Mouse (Mus musculus) kidney, adult 9 months (tissue): ENCODE results near the gene Fmn2.

Experiments used
- DNase-seq: peaks from one replicate; pipeline ENCODE4 v3.0.0; 2022

Gene Fmn2

DNA sequence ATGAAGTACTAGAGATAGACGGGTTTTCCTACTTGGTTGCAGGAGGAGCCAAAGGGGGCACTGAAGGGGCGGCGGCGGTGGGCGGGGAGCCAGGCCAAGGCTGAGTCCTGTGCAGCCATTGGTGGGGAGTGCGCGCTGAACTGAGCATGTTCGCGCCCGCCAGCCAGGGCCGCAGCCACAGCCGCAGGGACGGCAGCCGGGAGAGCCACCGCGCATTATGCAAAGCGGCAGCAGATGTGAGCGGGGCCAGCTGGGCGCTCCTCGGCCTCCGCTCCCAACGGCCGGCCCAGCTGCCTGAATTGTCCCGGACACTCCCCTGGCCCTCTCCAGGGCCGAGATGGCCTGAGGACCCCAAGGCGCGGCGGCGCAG, at the start of gene Fmn2:
TSS of gene Fmn2 (plus strand) at position 165 of the 370 bp plus-strand sequence.
- DNase-seq = no peak

DNA sequence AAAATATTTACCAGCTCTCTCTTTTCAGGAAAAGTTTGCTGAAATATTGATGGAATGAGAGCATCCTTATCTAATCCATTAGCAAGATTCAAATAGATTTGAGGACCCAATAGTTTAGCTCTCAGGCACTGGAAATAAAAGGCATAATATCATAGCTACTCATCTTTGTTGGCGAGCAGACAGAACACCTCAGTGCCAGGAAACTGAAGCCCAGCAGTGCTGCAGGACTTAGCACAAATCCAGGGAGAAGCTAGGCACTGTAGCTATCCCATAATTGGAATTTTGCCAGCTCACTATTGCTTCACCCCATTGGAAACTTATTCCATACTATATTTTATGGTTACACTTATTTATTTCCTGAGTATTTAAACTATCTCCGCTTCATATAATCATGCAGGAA, 46.5 kb upstream of the Fmn2 start:
- DNase-seq = no peak

DNA sequence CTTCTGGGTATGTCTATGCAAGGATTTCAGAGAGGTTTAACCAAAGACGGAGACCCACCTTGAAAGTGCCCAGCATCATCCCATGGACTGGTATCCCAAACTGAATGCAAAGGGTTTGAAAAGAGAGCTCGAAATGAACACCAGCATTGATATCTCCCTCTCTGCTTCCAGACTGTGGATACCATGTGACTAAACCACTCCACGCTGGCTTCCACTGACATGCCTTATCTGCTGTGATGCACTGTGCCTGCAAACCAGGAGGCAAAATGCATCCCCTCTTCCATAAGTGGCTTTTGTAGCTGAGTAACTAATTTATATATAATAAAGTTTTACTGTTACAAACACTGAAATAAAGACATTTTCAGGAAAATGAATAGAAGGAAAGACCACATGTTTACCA, 36.2 kb upstream of the Fmn2 start:
- DNase-seq = no peak

DNA sequence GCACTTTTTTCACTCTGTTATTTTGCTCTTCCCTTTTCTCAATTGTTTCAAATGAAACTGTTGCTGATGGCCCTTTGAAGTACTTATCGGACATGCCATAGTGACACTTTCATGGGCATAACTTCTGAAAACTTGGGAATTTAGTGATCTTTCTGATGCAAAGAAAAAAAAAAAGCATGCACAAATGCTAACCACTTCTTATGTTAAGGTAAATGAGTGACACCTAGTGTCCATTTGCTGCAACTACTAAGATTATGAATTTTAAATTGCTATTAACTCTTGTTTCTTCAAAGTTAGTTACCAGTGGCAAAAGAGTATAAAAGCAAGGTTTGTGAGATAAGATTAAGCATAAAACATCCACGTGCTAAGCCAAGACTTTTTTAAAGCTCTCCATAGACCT, 35.4 kb upstream of the Fmn2 start:
- DNase-seq = peak; percentile 26

DNA sequence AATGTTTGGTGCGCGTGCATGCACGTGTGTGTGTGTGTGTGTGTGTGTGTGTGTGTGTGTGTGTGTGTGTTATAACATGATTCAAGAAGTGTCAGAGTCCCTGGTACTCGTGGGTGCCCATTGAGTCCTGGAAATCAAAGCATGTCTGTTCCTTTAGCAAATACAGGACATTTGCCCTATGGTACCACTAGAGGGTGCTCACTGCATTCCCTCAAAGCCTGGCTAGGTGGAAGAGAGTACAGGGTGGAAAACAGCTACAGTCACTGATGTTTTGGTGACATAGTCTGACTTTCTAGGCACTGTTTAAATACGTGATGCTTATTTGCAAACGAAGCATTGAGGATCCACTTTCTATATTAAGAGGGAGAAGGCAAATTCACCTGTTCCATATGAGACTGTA, 31.9 kb upstream of the Fmn2 start:
- DNase-seq = peak; percentile 35

DNA sequence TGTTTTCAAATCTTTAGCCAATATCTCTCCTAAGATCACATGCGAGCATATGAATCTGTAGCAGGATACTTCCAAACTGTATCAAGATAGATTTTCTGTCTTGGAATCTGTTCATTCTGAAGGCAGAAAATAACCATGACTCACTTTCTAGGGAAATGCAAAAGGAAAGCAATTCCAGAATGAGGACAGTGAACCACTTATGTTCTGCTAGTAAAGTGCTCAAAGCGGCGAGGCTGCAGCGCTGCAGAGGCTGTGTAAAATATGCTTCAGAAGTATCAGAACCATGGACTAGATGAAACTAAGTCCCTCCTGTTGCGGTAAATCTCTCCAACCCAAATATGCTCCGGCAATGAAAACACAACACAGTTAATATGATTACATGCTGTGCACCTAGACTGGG, 19.1 kb upstream of the Fmn2 start:
- DNase-seq = no peak

DNA sequence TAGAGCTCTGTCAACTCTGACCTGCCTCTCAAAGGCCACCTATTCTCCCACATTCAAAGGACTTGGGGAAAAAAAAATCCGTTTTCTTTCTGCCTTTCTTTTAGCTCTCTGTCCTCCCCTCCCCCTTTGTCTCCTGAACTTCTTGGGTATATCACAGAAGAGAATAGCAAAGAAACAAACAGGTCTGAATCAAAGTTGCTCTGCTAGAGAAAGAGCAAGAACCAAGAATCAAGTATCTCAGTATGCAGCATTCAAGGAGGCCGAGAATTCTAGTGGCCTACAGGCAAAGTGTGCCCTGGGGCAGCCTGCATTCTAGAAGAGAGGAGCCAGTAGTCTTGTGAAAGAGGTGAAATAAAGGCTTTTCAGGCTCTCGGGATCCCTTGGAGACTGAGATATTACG, 1.6 kb upstream of the Fmn2 start:
- no peak for DNase-seq

DNA sequence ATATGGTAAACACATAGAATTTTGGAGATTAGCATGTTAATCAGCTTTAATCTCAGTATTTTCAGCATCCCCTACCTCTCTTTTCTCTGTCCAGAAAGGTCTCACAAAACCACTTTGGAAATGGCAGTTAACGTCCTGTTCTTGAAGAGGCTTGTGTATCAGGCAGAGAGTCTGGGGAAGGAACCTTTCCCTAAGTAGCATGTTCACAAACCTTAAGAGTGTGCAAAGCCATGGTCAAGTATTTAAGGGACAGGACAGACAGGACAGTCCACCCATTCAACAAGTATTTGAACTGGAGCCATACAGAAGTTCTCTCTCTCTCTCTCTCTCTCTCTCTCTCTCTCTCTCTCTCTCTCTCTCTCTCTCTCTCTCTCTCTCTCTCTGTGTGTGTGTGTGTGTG, 614 bp upstream of the Fmn2 start:
- DNase-seq = no peak

DNA sequence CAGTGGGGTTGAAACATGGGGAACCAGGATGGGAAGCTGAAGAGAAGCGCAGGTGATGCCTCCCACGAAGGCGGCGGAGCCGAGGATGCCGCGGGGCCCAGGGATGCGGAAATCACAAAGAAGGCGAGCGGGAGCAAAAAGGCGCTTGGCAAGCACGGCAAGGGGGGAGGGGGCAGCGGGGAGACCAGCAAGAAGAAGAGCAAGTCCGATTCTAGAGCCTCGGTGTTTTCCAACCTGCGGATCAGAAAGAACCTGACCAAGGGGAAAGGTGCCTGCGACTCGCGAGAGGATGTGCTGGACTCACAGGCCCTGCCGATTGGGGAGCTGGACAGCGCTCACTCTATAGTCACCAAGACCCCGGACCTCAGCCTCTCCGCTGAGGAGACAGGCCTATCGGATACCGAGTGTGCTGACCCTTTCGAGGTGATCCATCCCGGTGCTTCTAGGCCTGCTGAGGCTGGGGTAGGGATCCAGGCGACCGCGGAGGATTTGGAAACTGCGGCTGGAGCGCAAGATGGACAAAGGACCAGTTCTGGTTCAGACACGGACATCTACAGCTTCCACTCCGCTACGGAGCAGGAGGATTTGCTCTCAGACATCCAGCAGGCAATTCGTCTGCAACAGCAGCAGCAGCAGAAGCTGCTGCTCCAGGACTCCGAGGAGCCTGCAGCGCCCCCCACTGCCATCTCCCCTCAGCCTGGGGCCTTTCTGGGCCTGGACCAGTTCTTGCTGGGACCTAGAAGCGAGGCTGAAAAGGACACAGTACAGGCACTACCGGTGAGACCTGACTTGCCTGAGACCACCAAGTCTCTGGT, 613 bp downstream of the Fmn2 start:
- no peak for DNase-seq

DNA sequence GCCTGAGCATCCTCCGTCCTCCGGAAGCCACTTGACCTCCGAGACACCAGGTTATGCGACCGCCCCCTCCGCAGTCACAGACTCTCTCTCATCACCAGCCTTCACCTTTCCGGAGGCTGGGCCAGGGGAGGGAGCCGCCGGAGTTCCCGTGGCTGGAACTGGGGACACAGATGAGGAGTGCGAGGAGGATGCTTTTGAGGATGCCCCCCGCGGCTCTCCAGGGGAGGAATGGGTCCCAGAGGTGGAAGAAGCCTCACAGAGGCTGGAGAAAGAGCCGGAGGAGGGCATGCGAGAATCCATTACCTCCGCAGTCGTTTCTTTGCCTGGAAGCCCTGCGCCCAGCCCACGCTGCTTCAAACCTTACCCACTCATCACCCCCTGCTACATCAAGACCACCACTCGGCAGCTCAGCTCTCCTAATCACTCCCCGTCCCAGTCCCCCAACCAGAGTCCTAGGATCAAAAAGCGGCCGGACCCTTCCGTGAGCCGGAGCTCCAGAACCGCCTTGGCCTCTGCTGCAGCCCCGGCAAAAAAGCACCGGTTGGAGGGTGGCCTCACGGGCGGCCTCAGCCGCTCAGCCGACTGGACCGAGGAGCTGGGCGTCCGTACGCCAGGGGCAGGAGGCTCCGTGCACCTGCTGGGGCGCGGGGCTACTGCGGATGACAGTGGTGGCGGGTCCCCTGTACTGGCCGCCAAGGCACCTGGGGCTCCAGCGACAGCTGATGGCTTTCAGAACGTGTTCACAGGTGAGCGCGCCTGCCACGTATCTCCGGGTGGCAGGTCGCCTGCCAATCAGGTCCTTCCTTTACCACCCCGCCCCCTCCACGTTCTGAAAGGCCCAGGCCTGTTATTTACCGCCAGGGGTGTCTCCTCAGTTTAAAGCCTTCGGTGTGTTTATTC, 1.5 kb downstream of the Fmn2 start:
- DNase-seq = peak; percentile 2

DNA sequence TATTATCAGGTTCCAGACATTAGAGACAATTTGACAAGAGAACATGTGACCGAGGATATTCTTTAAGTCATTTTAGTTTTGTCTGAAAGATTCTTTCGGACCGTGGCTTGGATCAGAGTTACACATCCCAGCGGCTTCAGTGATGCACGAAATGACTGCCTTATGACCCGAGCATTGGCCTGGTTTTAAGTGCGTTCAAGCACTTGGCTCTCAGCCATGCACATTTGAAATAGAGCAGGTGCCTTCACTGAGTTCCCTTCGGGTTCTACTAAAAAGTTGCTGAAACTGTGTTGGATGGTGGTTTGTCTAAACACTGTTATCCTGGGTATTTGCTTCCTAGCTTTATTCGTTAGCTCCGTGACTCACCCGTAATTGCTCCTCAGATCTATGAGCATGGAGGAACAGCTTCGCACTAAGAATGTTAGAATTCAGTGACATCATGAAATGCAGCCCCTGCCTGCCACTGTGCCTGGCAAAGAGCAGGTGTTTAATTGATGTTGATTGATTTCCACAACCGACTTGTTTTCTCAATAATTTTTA, 7.0 kb downstream of the Fmn2 start:
- DNase-seq = peak; percentile 2

DNA sequence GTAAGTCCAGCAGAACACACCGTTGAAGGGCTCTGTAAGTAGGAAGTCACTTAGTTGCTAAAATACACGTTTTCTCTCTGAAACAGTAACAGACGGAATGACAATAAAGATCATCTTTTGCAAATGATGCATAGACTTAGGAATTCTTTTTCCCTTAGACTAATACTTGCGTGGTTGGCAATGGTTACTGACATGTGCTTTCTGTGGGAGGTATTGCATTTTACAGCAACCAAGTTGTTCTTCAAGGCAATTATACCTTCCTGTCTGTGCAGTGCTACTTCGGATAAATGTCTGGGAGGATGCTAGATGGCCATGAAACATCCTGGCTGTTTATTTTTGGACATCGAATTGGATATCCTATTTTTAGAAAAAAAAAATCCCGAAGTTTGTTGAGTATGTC, 11.8 kb downstream of the Fmn2 start:
- DNase-seq = no peak

DNA sequence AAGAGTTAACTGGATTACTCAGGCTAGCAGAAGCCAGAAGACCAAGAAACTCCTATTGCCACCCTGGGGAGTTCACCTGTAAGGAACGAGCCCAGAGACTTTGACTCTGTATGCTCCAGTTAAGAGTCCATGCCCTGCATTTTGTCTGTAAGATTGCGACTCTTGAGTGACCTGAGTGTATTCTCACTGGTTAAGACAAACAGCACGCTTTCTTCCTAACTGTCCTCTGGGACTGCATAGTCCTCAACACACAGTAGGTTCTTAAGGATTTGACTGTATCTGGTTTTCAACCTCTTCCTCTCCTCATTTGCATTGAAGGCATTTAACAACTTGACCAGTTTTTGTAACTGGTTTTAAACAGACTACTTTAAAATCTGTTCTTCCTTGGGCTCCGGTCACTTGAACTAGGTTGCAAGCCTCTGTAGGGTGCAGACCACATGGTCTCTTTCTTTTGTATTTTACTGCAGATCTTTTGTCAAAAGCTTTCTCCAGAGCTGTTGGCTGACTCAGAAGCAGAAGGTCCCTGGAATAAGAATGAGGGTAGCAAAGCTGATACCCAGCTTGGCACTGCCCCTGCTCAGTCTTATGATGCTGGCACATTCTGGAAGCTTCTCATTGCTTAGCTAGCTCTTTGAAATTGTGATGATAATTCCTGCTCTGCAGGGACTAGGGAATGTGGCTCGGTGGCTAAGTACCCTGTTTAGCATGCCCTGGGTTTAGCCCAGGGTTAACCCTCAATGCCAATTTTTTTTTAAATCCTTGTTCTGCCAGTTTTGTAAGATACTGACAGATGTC, 20.5 kb downstream of the Fmn2 start:
- DNase-seq = no peak

DNA sequence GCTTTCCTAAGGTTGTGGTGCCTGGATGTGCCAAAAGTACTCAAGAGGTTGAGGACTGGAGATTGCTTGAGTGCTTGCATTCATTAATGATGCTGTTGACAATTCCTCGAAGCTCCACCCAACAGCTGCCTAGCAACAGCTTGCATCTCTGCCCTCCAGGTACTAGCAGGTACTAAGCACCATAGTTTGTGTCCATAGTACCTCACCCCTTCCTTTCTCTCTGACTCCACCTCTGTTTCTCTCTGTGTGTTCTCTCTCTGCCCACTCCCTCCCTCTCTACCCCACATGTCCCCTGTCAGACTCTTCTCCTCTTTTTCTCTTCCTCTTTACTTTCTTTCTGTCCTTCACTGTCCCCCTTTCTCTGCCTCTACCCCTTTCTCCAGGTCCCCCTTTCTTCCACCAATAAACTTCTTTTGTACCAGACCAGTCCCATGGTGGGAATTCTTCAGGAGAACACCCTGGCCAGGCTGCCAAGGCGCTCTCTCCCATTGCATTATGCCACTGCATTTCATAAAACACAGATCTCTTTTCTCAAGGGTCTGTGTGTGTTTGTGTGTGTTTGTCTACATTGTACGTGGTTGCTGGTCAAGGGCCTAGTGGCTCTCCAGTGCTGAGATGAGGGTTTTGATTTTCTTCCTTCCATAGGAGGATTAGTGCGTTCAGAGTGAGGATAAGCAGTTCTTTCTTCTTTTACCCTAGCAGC, 21.3 kb downstream of the Fmn2 start:
- DNase-seq = no peak

DNA sequence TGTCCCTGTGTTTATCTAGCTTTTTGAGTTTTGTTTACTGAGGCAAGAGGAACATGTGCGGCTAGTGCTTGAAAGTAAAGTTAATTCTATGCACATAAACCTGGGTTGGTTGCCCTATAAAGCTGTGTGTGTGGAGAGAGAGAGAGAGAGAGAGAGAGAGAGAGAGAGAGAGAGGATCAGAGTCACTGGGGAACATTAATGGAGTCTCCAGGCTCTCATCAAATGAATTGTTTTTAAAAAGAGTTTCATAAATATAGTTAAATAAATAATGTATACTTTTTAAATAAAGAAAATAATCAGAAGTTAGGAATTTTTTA, 21.8 kb downstream of the Fmn2 start:
- no peak for DNase-seq

DNA sequence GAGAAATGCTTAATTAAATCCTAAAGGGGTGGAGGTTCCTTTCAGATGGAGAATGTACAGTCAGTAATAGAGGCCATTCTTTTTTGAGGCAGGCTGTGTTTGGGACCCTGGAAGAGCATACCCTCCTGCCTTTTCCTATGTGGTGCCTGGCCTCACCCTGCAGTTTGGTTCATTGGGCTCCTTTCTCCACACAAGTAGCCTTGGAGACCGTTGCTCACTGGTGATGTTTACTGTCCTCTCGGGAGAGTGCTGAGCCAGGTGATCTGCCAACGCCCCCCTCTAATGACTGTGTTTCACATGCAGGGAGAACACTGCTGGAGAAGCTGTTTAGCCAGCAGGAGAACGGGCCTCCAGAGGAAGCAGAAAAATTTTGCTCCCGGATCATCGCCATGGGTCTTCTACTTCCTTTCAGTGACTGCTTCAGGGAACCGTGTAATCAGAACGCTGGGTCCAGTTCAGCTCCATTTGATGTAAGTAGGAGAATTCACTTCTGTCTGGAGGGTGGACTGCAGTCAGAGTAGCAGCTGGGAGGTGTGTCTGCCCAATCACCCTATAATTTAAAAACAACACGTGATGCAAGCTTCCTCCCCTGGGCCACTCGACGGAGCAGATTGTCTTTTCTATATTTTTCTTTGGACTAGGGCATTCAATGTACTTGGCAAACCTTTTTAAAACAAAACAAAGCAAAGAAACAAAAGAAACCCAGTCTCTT, 35.3 kb downstream of the Fmn2 start:
- no peak for DNase-seq

DNA sequence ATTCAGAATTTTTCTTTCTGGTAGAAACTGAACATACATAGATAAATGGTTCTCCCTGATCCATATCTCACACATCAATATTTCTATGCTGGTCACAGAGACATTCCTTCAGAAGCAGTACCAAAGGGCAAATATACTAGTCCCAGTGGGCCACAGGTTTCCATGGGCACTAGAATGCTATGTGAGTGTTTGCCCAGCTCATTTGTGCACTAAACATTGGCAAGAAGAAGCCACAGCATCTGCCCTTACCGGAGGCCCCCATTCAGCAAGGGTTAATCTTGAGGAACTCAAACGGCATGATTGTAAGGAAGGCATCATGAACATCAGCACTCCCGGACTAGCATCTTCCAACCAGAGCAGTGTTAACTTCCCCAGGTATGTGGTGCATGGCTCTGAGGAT, 35.9 kb downstream of the Fmn2 start:
- DNase-seq = no peak

DNA sequence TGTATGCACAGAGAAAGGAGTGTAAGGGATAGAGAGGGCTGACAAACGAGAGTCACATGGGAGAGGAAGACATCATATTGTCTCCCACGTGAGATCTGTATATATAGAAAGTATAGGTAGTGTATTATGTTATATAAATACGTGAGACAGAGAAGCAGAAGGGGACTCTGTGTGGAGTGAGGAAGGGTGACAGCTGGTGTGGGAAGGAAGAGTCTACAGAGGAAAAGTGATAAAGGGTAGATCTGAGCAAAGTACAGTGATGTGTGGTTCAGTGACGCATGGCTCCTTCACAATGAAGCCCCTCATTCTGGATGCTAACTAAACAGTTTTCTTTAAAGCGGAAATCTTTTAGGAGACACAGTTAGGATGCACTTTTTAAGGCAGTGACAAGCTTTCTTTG, 46.7 kb downstream of the Fmn2 start:
- no peak for DNase-seq

DNA sequence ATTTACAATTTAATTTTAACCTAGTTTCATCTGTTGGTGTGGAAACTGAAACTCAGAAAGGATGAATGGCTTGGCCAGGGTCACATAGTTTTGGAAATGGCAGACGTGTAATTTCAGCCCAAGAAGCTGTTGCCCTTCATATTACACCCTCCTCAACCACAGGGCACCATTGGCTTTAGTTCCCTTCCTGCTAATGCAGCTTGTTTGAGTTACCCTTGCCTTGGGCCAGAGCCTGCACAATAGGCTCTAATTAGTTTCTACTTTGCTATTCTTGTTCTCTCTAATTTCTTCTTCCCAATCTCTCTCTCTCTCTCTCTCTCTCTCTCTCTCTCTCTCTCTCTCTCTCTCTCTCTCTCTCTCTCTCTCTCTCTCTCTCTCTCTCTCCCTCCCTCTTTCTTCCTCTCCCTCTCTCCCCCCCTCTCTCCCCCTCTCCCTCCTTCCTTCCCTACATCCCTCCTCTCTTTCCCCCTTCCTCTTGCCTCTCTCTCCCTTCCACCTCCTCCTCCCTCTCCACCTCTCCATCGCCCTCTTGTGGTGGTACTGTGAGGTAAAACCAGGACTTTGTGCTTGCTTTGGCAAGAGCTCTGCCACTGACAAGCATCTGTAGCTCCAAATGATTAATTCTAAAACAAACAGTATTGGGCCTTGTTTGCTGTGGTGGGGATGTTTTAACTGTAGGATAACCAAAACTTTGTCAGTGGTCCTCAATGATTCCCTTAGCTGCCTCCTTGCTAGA, 51.8 kb downstream of the Fmn2 start:
- DNase-seq = peak; percentile 24

DNA sequence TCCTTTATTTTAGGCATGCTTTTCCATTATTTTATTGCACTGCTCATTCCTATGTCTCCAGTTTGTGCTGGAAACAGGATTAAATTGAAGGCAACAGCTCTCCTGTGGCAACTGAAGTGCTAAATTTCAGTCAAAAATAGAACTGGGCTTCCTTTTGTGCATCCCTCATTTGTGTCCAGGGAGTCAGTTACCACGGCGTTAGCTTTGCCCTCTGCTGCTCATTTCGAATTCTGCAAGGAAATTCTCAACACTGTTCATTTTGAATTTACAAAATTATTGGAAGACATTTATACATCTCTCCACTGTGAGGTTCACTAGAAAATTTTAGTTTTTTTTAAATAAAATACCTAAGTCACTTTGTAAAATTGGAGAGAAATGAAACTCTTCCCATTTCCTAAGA, 53.8 kb downstream of the Fmn2 start:
- DNase-seq = no peak

DNA sequence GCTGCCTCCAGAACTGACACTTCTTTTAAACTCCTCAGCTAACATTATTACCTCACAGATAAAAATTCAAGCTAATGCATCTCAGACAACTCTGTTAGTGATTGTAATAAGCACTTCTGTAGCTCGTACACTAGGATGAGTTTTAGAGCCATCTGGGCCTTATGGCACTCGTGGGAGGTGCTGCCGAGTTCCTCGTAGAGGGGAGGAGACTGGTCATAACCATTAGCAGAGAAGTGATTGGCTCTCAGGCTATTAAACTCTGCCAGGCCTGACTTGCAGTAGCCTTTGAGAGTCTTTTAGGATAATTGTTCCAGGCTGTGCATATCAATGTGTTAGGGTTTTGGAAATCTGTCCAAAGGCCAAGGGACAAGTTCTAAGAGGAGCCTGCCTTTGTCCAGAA, 55.6 kb downstream of the Fmn2 start:
- DNase-seq = no peak
